Mouse (Mus musculus) gastrocnemius, adult 18-20 months (tissue): ENCODE results near the gene Rsrc1. TPM values are rescaled to one million over a fixed set of nuclear protein-coding genes. Genes with fewer than 3 reads are reported as not detected.

Source experiments
- DNase-seq: peaks from one replicate; pipeline ENCODE4 v3.0.0; 2021; ENCODE audit warnings: low spot score
- total RNA-seq, 2 experiments: library from RNA; stranded (reverse); gene quantifications; 2 replicates each; pipeline ENCODE4 v1.2.3; 2021

The Rsrc1 gene
- total RNA-seq, 2 experiments from 2014 or later, result 12.9 to 13.6 TPM

DNA sequence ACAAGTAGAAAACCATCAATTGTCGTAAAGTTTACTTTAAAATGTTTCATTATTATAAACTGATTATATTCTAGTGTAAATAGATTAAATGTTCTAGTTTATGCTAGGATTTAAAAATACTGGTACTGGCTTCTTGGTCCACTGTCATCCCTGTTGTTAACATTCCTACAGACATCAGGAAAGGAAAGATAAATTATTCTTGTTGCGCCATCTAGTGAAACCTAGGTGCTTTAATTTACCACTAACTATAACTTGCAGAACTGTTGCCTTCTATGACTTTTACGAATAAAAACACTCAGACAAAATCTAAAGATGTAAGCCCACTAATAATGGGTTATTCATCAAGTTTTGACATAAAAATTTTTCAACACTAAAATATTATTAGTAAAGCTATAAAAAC is 286.3 kb downstream of the Rsrc1 start:
- no peak for DNase-seq

DNA sequence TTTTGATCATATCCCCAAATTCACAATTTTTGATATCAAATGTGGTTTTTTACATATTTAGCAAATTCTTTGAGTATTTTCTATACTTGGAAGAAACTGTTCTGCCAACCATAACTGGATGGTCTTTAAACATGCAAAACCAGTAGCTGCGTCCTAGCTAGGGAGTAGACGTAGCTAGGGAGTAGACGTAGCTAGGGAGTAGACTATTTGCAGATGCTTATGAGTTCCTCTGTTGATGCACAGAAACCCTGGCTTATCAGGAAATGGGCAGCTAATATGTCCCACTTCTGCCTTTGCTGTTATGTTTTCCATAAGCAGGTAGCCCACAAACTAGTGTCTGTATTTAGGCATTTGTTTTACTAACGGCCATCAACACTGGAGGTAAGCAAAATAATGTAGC is 298.6 kb downstream of the Rsrc1 start:
- no peak for DNase-seq

- DNase-seq, result no peak
Observed at GRCm38 (mm10) chr3:67280247-67280646, 299.1 kb downstream of the Rsrc1 start.

GRCm38 (mm10) chr3:67284039-67284438 is 302.8 kb downstream of the Rsrc1 start:
- no peak for DNase-seq

GRCm38 (mm10) chr3:67284848-67285247 is 303.7 kb downstream of the Rsrc1 start:
- DNase-seq, result no peak

DNA sequence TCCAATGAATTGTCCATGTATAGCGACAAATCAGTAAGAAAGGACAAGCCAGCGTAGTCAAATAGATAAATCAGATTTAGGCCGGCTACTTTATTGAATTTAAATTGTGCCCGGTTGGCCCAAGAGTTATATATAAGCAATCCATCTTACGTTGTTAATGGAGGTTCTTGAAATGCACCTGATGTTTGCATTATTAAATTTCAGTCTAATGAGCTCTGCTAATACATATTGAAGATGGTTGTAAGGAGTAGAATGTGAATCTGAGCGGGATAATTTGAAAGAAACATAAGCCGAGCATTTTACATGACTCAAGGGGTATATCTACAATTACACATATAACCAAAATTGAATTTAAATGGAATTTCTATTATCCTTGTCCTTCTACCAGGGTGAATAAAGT is 307.5 kb downstream of the Rsrc1 start:
- no peak for DNase-seq

DNA sequence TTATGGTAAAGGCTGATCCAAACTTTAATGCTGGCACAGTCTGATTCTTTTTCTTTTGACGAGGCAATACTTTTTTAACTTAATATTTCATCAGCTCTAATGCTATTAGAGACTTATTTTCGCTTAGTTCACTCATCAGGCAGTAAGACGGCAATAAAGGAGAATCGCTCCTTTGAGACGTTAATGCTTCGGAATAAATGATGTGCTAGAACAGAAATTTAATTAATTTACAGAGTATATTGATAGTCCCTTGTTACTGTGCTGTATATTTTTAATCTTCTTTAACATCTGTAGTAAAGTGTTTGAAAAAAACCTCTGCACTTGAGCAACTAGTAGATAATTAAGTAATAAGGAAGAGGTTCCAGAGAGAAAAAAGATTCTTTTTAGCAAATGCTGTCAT is 308.3 kb downstream of the Rsrc1 start:
- no peak for DNase-seq

GRCm38 (mm10) chr3:67308725-67309124 is 327.5 kb downstream of the Rsrc1 start:
- DNase-seq, result no peak

GRCm38 (mm10) chr3:67309644-67310311 is 328.6 kb downstream of the Rsrc1 start:
- DNase-seq, result no peak

DNA sequence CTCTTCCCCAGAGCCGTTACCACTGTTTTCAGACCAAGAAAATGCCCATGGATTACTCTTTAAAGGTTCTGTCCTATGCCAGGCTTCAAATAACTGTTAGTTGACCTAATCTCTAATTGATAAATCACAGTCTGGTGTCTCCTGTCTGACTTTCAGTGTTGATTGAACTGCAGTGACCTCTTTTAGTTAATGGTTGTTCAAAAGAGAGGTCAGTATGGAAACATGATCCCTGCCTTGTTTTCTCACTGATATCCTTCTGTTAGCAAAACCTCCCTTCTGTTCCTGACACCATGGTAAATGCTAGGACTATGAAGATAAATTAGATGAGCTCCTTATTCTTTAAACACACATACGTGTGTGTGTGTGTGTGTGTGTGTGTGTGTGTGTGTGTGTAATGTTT is 330.2 kb downstream of the Rsrc1 start:
- DNase-seq, result no peak

DNA sequence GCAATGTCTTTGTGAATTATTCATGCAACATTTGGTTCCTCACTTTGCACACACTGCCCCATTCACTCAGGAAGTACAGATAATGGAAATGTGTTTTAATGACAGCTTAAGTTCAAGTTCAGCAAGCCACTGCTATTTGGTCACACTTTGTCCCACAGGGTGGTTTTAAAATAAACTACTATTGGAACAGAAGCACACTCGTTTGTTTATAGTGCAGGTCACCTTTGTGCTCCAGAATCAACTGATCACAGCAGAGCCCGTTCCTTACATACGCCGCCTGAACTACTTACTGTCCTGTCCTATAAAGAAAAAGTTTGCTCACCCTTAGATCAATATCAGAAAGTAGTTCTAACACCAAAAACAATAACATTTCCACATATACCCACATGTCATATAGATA is 341.2 kb downstream of the Rsrc1 start:
- no peak for DNase-seq

DNA sequence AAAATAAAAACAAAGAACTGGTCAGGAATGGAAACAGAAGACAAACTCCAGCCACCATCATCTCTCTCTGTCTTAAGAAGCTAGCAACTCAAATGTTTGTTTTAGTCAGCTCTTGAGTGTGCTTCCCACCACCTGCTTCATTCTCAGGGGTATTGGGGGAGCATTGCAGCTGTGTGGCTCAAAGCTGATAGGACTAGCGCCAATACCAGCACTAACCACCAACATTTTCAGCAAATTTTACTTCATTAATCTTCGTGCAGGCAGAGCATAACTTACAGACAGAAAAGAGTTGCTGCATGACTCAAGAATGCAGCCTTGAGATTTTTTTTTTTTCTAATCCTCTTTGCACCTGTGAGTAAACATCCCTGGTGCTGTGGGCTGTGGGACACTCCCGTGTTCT is 358.4 kb downstream of the Rsrc1 start:
- no peak for DNase-seq

GRCm38 (mm10) chr3:67340921-67341320 is 359.7 kb downstream of the Rsrc1 start:
- no peak for DNase-seq

DNA sequence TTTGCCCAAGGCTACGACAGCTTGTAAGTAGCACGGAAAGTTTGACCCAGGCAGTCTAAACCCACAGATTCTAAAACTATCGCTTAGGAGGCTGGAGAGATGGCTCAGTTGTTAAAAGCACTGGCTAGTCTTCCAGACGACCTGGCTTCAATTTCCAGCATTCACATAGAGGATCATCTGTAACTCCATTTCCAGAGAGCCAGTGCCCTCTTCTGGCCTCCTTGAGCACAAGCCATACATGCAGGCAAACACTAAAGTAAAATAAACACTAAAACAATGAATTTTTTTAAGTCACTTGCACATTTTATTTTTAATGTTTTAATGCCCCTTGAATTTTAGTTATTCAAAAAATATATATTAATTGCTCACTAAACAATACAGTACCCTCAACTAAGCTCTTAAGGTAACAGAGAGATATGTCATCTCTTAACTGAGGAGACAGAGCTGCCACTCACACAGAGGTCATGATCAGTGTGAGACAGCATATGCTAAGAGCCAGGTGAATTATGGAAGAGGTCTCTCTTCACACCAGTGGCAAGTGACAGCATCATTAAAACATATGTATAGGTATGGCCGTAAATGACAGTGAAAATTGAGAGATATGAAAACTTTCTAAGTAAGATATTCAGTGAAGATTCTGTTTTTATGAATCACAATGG is 361.9 kb downstream of the Rsrc1 start:
- no peak for DNase-seq

DNA sequence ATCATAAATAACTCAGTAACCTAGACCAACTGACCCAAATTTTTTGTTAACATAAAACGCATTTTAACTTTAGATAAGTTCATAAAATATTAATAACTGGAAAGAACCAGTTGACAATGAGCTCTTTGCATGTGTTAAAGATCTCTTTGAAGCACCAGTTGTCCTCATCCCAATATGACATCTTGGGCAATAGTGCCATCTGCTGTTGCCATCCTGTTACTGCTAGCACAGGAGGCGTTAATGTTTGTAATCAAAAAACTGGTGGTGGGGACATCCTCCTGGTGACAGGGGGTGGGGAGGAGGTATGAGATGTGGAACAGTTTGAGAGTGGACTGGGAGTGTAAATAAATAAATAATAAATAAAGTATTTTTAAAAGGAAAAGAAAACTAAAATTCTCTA is 363.4 kb downstream of the Rsrc1 start:
- peak; percentile 57 for DNase-seq

GRCm38 (mm10) chr3:67346674-67347073 is 365.5 kb downstream of the Rsrc1 start:
- DNase-seq, result no peak

GRCm38 (mm10) chr3:67351406-67352127 is 370.4 kb downstream of the Rsrc1 start:
- no peak for DNase-seq

DNA sequence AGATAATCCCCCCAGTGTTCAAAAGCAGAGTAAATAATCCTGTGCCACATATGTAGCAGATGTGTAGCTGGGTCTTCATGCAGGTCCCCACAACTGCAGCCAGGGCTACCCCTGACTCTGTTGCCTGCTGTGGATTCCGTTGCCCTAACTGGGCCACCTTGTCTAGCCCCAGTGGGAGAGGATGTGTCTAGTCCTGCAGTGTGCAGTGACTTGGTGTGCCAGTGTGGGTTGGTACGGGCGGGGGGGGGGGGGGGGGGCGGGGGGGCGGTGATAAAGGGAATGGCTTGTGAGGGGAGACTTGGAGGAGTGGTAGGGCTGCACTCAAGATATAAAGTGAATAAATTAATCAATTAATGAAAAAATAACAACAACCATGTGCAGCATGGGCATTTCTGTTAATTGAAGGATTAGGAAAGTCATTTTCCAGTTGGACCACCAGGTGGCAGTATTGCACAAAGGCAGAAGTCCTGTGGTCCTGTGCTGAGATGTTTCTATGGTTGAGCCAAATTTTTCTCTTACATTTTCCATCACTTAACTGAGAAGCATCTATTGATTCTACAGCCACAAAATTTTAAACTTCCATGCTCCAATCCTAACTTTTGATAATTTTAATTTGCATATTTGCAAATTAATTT is 371.1 kb downstream of the Rsrc1 start:
- peak; percentile 46 for DNase-seq

DNA sequence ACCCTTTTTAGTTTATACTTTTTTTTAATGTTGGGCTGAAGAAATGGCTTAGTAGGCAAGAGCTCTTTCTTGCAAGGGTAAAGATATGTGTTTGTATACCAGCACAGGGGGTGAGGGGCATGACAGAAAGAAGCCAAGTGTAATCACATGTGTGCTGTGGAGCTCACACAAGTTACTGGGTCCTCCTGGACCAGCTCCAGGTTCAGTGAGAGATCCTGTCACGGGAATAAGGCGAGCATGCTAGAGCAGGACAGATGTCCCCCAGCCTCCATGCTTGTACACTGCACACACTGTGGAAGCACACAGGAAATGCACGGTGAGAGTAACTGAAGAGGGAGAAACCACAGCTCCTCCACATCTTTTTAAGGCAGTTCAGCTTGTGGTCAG is 371.6 kb downstream of the Rsrc1 start:
- no peak for DNase-seq

GRCm38 (mm10) chr3:67358376-67358775 is 377.2 kb downstream of the Rsrc1 start:
- no peak for DNase-seq

DNA sequence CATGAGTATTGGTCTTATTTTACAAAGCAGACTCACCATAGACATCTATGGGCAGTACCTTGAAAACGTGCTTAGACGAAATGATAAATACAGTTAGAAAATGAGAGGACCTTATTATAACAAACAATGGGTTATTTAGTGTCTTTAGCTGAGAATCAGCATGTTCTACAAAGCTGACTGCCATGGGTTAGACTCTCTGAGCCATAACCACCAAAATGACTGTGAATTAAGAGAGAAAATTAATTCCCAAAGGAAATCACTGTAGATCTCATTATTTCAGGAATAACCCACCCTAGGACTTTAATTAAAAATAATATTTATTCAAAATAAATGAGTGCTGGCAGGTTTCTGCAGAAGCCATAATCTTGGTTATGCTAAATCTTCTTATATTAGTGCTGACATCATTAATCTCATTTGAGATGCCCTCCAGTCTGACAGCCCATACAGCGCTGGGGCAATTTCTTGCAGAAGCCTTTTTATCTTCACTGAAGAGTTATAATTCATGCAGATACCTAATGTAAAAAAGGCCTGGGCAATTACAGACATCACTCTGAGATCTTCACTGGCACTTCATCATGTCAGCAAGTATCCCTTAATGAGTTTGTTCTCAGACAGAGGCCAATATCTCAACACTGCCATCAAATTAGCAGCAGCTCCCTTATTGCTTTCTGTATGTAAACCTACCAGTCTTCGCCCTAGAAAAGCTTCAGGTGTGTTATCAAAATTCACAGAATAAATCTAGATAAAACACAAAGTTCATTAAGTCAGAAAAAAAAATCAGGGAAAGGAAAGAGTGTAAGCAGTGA is 385.1 kb downstream of the Rsrc1 start:
- no peak for DNase-seq
